Mouse (Mus musculus) stomach, postnatal 0 days (tissue): ENCODE results near the gene Ptgis. TPM values are rescaled to one million over a fixed set of nuclear protein-coding genes. Genes with fewer than 3 reads are reported as not detected.
A peak's percentile ranks its signal among the peaks of the same experiment; 100 is the strongest.

Experiments
- ATAC-seq: fragments of 200-750 bp; cut with Nextera tagmentation; 2 replicates; pipeline ENCODE4 v1.8.0; 2017; ENCODE audit not compliant: low FRiP score, low TSS enrichment
- DNase-seq: peaks from one replicate; pipeline ENCODE4 v3.0.0-alpha.2; 2016; ENCODE audit warnings: low spot score
- H3K27ac ChIP-seq: fragments of 300-500 bp; sonication (generic); replicated peaks from 2 replicates; pipeline ENCODE4 v1.5.1; 2014; ENCODE audit warnings: mild to moderate bottlenecking, control low read depth
- H3K27me3 ChIP-seq: fragments of 300-500 bp; sonication (generic); 2 replicates; pipeline ENCODE4 v1.6.1; 2014; ENCODE audit warnings: low read length; ENCODE audit not compliant: control insufficient read depth, insufficient read depth
- H3K36me3 ChIP-seq: fragments of 300-500 bp; sonication (generic); 2 replicates; pipeline ENCODE4 v1.6.1; 2014; ENCODE audit warnings: low read length, mixed read lengths; ENCODE audit not compliant: control insufficient read depth, insufficient read depth
- H3K4me1 ChIP-seq: fragments of 300-500 bp; sonication (generic); replicated peaks from 2 replicates; pipeline ENCODE4 v1.6.1; 2014; ENCODE audit warnings: antibody characterized with exemption; ENCODE audit not compliant: control insufficient read depth, insufficient read depth
- H3K4me2 ChIP-seq: fragments of 300-500 bp; sonication (generic); replicated peaks from 2 replicates; pipeline ENCODE4 v1.6.1; 2014; ENCODE audit warnings: low read depth, mild to moderate bottlenecking, control low read depth, moderate library complexity
- H3K4me3 ChIP-seq: fragments of 300-500 bp; sonication (generic); 2 replicates; pipeline ENCODE4 v1.5.1; 2014; ENCODE audit warnings: low read depth, low read length, control low read depth
- H3K9ac ChIP-seq: fragments of 300-500 bp; sonication (generic); 2 replicates; pipeline ENCODE4 v1.6.1; 2014; ENCODE audit warnings: mild to moderate bottlenecking, low read length, control low read depth, mixed read lengths
- H3K9me3 ChIP-seq: fragments of 300-500 bp; sonication (generic); 2 replicates; pipeline ENCODE4 v1.6.1; 2016; ENCODE audit warnings: low read length; ENCODE audit not compliant: control insufficient read depth
- CTCF ChIP-seq: IDR thresholded peaks from 2 replicates; pipeline ENCODE4 v1.5.1; 2016; ENCODE audit warnings: antibody characterized with exemption, low read depth, mild to moderate bottlenecking, moderate library complexity
- EP300 ChIP-seq: optimal IDR thresholded peaks from 2 replicates; pipeline ENCODE3; 2016; ENCODE audit warnings: antibody characterized with exemption
- WGBS: fragments of 180-500 bp; shearing (Covaris S2); extraction: QIAGEN DNeasy Blood & Tissue Kit; methylation state at CpG from one replicate; pipeline ENCODE4 v1.1.7; 2014; 5-methylcytosine and 5-hydroxymethylcytosine counted together
- polyA plus RNA-seq: library from polyadenylated mRNA; unstranded; fragments of >200 nt; fragmentation: Nextera tagmentation; extraction: Ambion mirVana; gene quantifications from 2 replicates; pipeline ENCODE4 v1.2.1, GENCODE M21; 2015

Gene Ptgis
- polyA plus RNA-seq, 1 experiment from 2014 or later: 26.7 TPM

DNA sequence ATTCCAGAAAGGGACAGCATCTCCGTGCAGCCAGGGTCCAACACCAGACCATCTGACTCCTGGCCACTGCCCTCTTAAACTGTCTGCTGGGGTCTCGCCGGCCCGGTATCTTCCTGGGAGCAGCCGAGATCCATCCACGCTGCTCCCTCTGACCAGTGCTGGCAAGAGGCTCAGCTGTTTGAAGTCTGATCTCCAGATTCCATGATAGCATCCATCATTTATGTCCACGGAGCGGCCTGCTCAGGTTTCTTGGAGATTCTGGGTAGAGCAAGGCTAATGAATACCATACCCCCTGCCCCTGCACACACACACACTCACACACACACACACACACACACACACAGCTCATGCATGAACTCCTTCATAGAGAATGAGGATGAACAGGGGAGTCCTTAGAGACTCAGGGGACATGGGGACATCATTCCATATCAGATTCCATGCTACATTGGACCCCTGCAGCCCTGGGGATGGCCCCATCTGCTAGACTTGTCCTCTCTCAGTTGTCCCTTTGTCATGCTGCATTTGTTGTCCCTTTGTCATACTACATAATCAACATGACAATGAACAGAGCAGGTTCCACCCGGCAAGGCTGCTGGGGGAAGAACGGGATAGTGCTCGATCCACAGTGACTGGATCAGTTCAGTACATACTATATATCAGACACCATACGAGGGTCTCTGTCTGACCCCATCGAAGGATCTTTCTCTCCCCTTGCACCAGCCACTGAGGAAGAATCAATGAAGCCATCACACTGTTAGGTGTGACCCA lies 41.6 kb downstream of the Ptgis start:
- ATAC-seq: no peak
- no peaks in the 10 kb centered on the region for H3K36me3 ChIP-seq
- H3K27ac ChIP-seq: no peak overlapping the region
- H3K4me1 ChIP-seq: no peaks in the 10 kb centered on the region
- WGBS: 54% methylated on average over 13 of the region's 13 CpGs
- no peak overlapping the region for H3K4me2 ChIP-seq
- TF ChIP-seq EP300: no peak
- no peak for TF ChIP-seq CTCF
- no peak for DNase-seq
- no peak overlapping the region for H3K4me3 ChIP-seq
- no peaks in the 10 kb centered on the region for H3K27me3 ChIP-seq
- H3K9me3 ChIP-seq: no peaks in the 10 kb centered on the region
- no peak overlapping the region for H3K9ac ChIP-seq

DNA sequence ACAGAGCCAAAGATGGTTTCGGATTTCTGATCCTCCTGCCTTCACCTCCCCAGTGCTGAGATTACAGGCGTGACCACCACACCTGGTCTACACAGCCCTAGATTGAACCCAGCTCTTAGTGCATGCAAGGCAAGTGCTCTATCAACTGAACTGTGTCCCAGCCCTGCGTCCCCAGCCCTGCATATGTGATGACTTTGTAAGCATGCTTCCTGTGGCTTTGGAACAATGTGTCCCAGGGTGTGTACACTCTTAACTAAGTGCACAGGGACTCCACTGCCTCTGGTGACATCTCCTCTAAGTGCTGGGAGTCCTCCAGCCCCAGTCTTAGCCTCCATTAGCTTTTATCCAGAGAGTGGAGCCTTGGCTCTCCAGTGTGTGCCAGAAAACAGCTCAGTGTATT lies 47.0 kb downstream of the Ptgis start:
- H3K36me3 ChIP-seq: no peaks in the 10 kb centered on the region
- H3K4me3 ChIP-seq: no peak overlapping the region
- DNase-seq: no peak
- 77% methylated on average over 3 of the region's 3 CpGs for WGBS
- H3K9me3 ChIP-seq: no peaks in the 10 kb centered on the region
- no peaks in the 10 kb centered on the region; the same call in none of the 2 replicates for H3K4me1 ChIP-seq
- no peak for TF ChIP-seq CTCF
- TF ChIP-seq EP300: no peak
- H3K27me3 ChIP-seq: no peaks in the 10 kb centered on the region
- H3K27ac ChIP-seq: no peak overlapping the region
- no peak overlapping the region for H3K9ac ChIP-seq
- ATAC-seq: no peak
- H3K4me2 ChIP-seq: no peak overlapping the region

DNA sequence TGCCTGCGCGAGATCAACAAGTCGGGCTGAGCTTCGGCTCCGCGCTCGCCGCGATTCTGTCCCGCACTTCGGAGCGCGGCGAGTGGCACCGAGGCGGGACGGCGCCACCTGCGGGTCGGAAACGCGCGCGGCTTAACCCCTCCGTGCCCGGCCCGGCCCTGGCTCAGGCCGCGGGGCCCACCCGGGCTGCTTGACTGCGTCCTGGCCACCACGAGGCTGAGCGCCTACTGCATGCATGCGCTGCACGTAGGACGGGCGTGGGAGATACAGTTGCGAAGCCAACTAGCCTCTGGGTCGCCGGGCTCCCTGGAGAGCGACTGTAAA lies 50.4 kb downstream of the Ptgis start, which contains the start of gene Kcnb1:
Gene Kcnb1 (minus strand): TSS at position 80 of the 324 bp plus-strand sequence.
- TF ChIP-seq EP300: no peak
- TF ChIP-seq CTCF: peak; percentile 76
- peak within 1 kb of the TSS; percentile 68 for H3K4me2 ChIP-seq
- H3K4me1 ChIP-seq: no peaks in the 10 kb centered on the region; the same call in none of the 2 replicates
- peak within 1 kb of the TSS; percentile 35; the same call in 1 of the 2 replicates for H3K27ac ChIP-seq
- H3K4me3 ChIP-seq: peak within 1 kb of the TSS; percentile 50
- WGBS: under 1% methylated on average over 41 of the region's 41 CpGs
- no peaks in the 10 kb centered on the region for H3K36me3 ChIP-seq
- DNase-seq: peak; percentile 67
- peak within 1 kb of the TSS; percentile 56 for H3K9ac ChIP-seq
- no peaks in the 10 kb centered on the region for H3K9me3 ChIP-seq
- peak; percentile 59 for ATAC-seq
- no peaks in the 10 kb centered on the region for H3K27me3 ChIP-seq

- ATAC-seq: peak; percentile 43
- TF ChIP-seq CTCF (no peak), EP300 (no peak)
- H3K9me3 ChIP-seq: no peaks in the 10 kb centered on the region
- H3K4me3 ChIP-seq: peak overlapping the region; percentile 50
- H3K4me1 ChIP-seq: no peaks in the 10 kb centered on the region; the same call in none of the 2 replicates
- peak overlapping the region; percentile 56 for H3K9ac ChIP-seq
- 1% methylated on average over 27 of the region's 91 CpGs for WGBS
- no peaks in the 10 kb centered on the region for H3K27me3 ChIP-seq
- H3K36me3 ChIP-seq: no peaks in the 10 kb centered on the region
- DNase-seq: peak; percentile 42
- peak overlapping the region; percentile 35; the same call in 1 of the 2 replicates for H3K27ac ChIP-seq
- H3K4me2 ChIP-seq: peak overlapping the region; percentile 68
Observed at GRCm38 (mm10) chr2:167189291-167190075, 50.9 kb downstream of the Ptgis start.

DNA sequence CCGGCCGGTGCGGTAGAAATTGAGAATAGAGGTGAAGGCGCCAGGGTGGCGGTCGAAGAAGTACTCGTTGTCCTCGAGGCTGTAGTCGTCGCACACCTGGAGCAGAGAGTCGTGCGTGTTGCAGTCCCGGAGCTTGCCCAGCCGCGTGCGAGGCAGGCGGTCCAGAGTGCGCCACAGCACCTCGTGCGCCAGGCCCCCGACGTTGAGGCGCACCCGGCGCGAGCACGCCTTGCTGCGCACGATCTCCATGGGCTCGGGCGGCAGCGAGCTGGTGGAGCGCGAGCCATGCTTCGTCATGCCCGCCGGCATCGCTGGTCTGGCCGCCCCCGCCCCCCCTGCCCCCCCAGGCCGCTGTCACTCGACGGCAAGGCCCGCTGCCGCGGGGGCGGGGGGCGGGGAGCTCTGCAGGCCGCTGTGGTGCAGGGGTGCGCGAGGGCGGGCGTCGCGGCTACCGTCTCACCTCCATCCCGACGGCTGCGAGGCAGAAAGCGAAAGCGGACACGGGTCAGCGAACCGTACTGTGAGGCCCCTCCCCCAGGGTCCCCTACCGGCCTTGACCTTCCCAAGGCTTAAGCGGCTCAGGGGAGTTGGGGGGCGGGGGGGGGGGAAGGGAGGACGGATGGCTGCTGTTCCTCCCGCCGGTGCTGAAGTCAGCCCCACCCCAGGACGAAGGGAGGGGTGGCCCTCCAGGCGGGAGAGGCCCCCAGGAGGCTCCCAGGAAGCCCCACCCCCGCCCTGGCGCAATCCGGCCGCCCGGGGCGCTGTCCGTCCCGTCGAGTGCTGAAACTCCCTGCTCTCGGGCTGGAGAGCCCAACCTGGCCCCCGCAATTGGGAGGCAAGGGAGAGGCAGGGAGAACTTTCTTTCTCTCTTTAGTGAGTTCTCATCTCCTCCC lies 51.8 kb downstream of the Ptgis start:
- H3K27ac ChIP-seq: no peak overlapping the region
- 12% methylated on average over 69 of the region's 83 CpGs for WGBS
- no peaks in the 10 kb centered on the region; the same call in none of the 2 replicates for H3K4me1 ChIP-seq
- H3K27me3 ChIP-seq: no peaks in the 10 kb centered on the region
- DNase-seq (peak; percentile 91), ATAC-seq (peak; percentile 82)
- no peaks in the 10 kb centered on the region for H3K9me3 ChIP-seq
- peak overlapping the region; percentile 50 for H3K4me3 ChIP-seq
- peak; percentile 62 for TF ChIP-seq CTCF
- TF ChIP-seq EP300: no peak
- H3K4me2 ChIP-seq: peak overlapping the region; percentile 68
- peak overlapping the region; percentile 18; the same call in 1 of the 2 replicates for H3K9ac ChIP-seq
- H3K36me3 ChIP-seq: no peaks in the 10 kb centered on the region
